Mouse (Mus musculus): Measurements from ENCODE around the gene Rgs8.

DNA sequence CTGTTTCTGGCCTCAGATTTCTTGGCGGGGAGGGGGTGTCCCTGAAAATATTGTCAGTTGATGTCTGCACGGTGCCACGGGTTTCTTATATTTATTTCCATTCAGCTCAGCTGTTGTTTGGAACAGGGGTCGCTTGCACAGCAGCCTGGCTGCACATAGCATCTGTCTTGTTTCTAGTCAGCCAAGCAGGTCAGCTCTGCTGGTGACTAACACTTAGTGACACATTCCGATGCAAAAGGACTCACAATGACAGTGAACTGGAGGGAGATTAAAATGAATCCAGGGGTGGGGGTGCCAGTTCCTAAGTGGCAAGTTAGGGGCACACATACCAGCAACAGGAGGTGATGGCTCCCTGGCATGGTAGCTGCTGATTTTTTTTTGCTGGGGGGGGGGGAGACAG is 849 bp downstream of the Rgs8 start:
- no peak for TF ChIP-seq CTCF (conservative IDR thresholded peaks at IDR 0.05; ENCODE audit: insufficient read depth, insufficient read length, low read depth, low read length)
- no peak for TF ChIP-seq POLR2A (IDR thresholded peaks at IDR 0.05; ENCODE audit: low read depth, low read length)
